Mouse (Mus musculus) lung, adult 2 months (tissue): Measurements from ENCODE around the gene Macf1.

Experiments
- CTCF ChIP-seq: fragments of 200-500 bp; IDR thresholded peaks from 2 replicates; pipeline ENCODE4 v1.5.1; 2011; ENCODE audit warnings: mild to moderate bottlenecking, low read length, control low read depth; ENCODE audit not compliant: insufficient read depth
- POLR2A ChIP-seq: fragments of 200-500 bp; IDR thresholded peaks from 2 replicates; pipeline ENCODE4 v1.6.1; 2011; ENCODE audit warnings: low read depth, mild to moderate bottlenecking, control low read depth, low read length, borderline replicate concordance; ENCODE audit errors: extremely low read depth

GRCm38 (mm10) chr4:123647109-123647508 is 37.1 kb downstream of the Macf1 start:
- TF ChIP-seq CTCF, result no peak
- no peak for TF ChIP-seq POLR2A
